Mouse (Mus musculus) liver, embryonic 11.5 days (tissue): ENCODE results near the gene Rpl10. TPM values are rescaled to one million over a fixed set of nuclear protein-coding genes. Genes with fewer than 3 reads are reported as not detected.

ENCODE experiments used
- microRNA-seq: library from miRNA; unstranded; fragments of <30 nt; microRNA quantifications from one replicate; pipeline ENCODE4, GENCODE M21; 2017; ENCODE audit warnings: borderline number of aligned reads
- polyA plus RNA-seq: library from polyadenylated mRNA; unstranded; fragments of >200 nt; fragmentation: Nextera tagmentation; extraction: Ambion mirVana; gene quantifications from 2 replicates; pipeline ENCODE4 v1.2.1, GENCODE M21; 2014

Rpl10 gene
- polyA plus RNA-seq, 1 experiment from 2014 or later = 939 TPM

Small RNA genes lying within 50 kb of the gene (microRNA-seq; reads per million reads assigned to microRNA genes)
- gene Mir7091 = 3.2 reads per million
- gene Mir7092 = 1.4 reads per million

Other genes with a start within 250 kb of the Rpl10 start
- 51.8 and 61.0 TPM in 2 replicates for gene Irak1, start 246.9 kb upstream of the Rpl10 start, polyA plus RNA-seq
- not detected in 2 replicates for gene Opn1mw, start 143.3 kb upstream of the Rpl10 start, polyA plus RNA-seq
- 10.5 and 11.8 TPM in 2 replicates for gene Mecp2, start 135.4 kb upstream of the Rpl10 start, polyA plus RNA-seq
- gene Tex28, start 103.0 kb upstream of the Rpl10 start, polyA plus RNA-seq = not detected in 2 replicates
- gene Tktl1, start 93.6 kb upstream of the Rpl10 start, polyA plus RNA-seq = not detected in 2 replicates
- gene Flna, start 21.0 kb upstream of the Rpl10 start, polyA plus RNA-seq = 172 and 175 TPM in 2 replicates
- gene Emd, start 16.1 kb upstream of the Rpl10 start, polyA plus RNA-seq = 20.7 and 23.2 TPM in 2 replicates
- gene Taz, start 11.1 kb downstream of the Rpl10 start, polyA plus RNA-seq = 48.5 and 49.8 TPM in 2 replicates
- 12.1 and 15.3 TPM in 2 replicates for gene Dnase1l1, start 11.5 kb downstream of the Rpl10 start, polyA plus RNA-seq
- 90.5 and 103 TPM in 2 replicates for gene Atp6ap1, start 26.3 kb downstream of the Rpl10 start, polyA plus RNA-seq
- gene Gdi1, start 34.2 kb downstream of the Rpl10 start, polyA plus RNA-seq = 112 and 122 TPM in 2 replicates
- 55.0 and 55.1 TPM in 2 replicates for gene Fam50a, start 42.2 kb downstream of the Rpl10 start, polyA plus RNA-seq
- gene Plxna3, start 58.3 kb downstream of the Rpl10 start, polyA plus RNA-seq = 3.6 and 5.8 TPM in 2 replicates
- gene Lage3, start 82.8 kb downstream of the Rpl10 start, polyA plus RNA-seq = 94.4 and 102 TPM in 2 replicates
- gene Ubl4a, start 102.4 kb downstream of the Rpl10 start, polyA plus RNA-seq = 72.0 and 75.4 TPM in 2 replicates
- gene Slc10a3, start 102.5 kb downstream of the Rpl10 start, polyA plus RNA-seq = 11.9 and 13.0 TPM in 2 replicates
- 16.8 and 18.5 TPM in 2 replicates for gene Fam3a, start 122.5 kb downstream of the Rpl10 start, polyA plus RNA-seq
- gene Ikbkg, start 122.5 kb downstream of the Rpl10 start, polyA plus RNA-seq = 19.2 and 23.0 TPM in 2 replicates
- 65.0 and 76.6 TPM in 2 replicates for gene G6pdx, start 158.4 kb downstream of the Rpl10 start, polyA plus RNA-seq
- not detected in 2 replicates for gene Gm6880, start 210.6 kb downstream of the Rpl10 start, polyA plus RNA-seq